Mouse (Mus musculus) hindbrain, embryonic 14.5 days (tissue): Measurements from ENCODE around the gene Fgf7. TPM values are rescaled to one million over a fixed set of nuclear protein-coding genes. Genes with fewer than 3 reads are reported as not detected.

Experiments
- ATAC-seq: fragments of 200-750 bp; cut with Nextera tagmentation; 2 replicates; pipeline ENCODE4 v1.8.0; 2017; ENCODE audit warnings: moderate number of reproducible peaks, mild to moderate bottlenecking, moderate TSS enrichment, moderate library complexity; ENCODE audit not compliant: low FRiP score
- DNase-seq: peaks from one replicate; pipeline ENCODE4 v3.0.0-alpha.2; 2015; ENCODE audit warnings: low spot score
- H3K27ac ChIP-seq: fragments of 300-500 bp; sonication (generic); 2 replicates; pipeline ENCODE4 v1.5.1; 2014; ENCODE audit warnings: mild to moderate bottlenecking, moderate library complexity
- H3K27me3 ChIP-seq: fragments of 300-500 bp; sonication (generic); 2 replicates; pipeline ENCODE4 v1.6.1; 2014; ENCODE audit warnings: mild to moderate bottlenecking, low read length, mixed read lengths; ENCODE audit not compliant: control insufficient read depth, insufficient read depth
- H3K36me3 ChIP-seq: fragments of 300-500 bp; sonication (generic); replicated peaks from 2 replicates; pipeline ENCODE4 v1.6.1; 2014; ENCODE audit not compliant: control insufficient read depth, insufficient read depth
- H3K4me1 ChIP-seq: fragments of 300-500 bp; sonication (generic); replicated peaks from 2 replicates; pipeline ENCODE4 v1.6.1; 2014; ENCODE audit warnings: antibody characterized with exemption, low read length, mixed read lengths; ENCODE audit not compliant: control insufficient read depth, insufficient read depth
- H3K4me2 ChIP-seq: fragments of 300-500 bp; sonication (generic); replicated peaks from 2 replicates; pipeline ENCODE4 v1.6.1; 2014; ENCODE audit warnings: mild to moderate bottlenecking, moderate library complexity
- H3K4me3 ChIP-seq: fragments of 300-500 bp; sonication (generic); replicated peaks from 2 replicates; pipeline ENCODE4 v1.5.1; 2014; ENCODE audit warnings: mild to moderate bottlenecking, low read length
- H3K9ac ChIP-seq: fragments of 300-500 bp; sonication (generic); 2 replicates; pipeline ENCODE4 v1.6.1; 2014
- H3K9me3 ChIP-seq: fragments of 300-500 bp; sonication (generic); 2 replicates; pipeline ENCODE4 v1.6.1; 2016; ENCODE audit warnings: low read length; ENCODE audit not compliant: control insufficient read depth
- WGBS: fragments of 180-500 bp; shearing (Covaris S2); extraction: QIAGEN DNeasy Blood & Tissue Kit; methylation state at CpG from one replicate; pipeline ENCODE4 v1.1.7; 2014; 5-methylcytosine and 5-hydroxymethylcytosine counted together
- polyA plus RNA-seq: library from polyadenylated mRNA; unstranded; fragments of >200 nt; fragmentation: Nextera tagmentation; extraction: Ambion mirVana; gene quantifications from 2 replicates; pipeline ENCODE4 v1.2.1, GENCODE M21; 2014

Fgf7 gene
- polyA plus RNA-seq, 1 experiment from 2014 or later: 0.84 TPM

DNA sequence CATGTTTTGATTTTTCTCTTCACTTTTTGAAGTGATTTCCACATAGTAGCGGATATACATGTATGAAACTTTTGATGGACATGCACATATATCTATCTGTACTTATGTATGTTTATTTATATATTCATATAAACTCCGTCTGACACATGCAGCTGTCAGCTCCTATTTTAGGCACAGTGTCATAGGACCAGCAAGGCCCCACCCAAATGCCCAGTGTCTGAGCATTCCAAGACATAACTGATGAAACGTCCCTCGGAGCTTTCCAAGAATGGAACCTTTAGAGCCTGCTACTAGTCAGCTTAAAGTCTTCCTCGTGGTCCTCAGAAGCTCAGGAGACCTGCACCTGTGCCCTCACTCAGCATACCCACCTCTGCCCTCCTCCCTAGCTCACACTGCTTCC, 19.2 kb downstream of the Fgf7 start:
- Histone ChIP-seq H3K4me2 (no peak overlapping the region), H3K4me3 (no peak overlapping the region), H3K9me3 (no peaks in the 10 kb centered on the region), H3K27ac (no peak overlapping the region), H3K27me3 (no peaks in the 10 kb centered on the region), H3K4me1 (no peaks in the 10 kb centered on the region), H3K36me3 (no peaks in the 10 kb centered on the region), H3K9ac (no peak overlapping the region)
- ATAC-seq: no peak
- 79% methylated on average over 5 of the region's 5 CpGs for WGBS
- no peak for DNase-seq

DNA sequence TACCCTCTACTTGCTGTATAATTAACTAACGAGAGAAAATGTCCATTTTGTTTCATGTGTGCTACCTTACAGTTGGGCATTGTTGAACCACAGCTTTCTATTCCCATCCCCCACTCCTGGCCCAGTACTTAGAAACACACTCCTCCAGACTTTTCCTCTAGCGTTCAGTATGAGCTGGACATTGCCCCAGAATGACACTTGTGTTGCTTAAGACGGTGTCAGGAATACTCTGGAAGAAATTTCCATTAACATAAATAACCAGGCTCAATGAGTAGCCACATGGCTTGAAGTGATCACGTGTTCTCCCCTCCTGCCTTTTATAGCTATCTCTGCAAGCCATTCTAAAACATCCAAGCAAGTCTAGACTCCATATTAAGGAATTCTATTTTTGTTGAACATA, 26.1 kb downstream of the Fgf7 start:
- Histone ChIP-seq H3K9me3 (no peaks in the 10 kb centered on the region), H3K27me3 (no peaks in the 10 kb centered on the region), H3K4me1 (no peaks in the 10 kb centered on the region), H3K4me2 (no peak overlapping the region), H3K36me3 (no peaks in the 10 kb centered on the region), H3K9ac (no peak overlapping the region), H3K4me3 (no peak overlapping the region), H3K27ac (no peak overlapping the region)
- DNase-seq (no peak), ATAC-seq (no peak)
- 62% methylated on average over 4 of the region's 4 CpGs for WGBS

DNA sequence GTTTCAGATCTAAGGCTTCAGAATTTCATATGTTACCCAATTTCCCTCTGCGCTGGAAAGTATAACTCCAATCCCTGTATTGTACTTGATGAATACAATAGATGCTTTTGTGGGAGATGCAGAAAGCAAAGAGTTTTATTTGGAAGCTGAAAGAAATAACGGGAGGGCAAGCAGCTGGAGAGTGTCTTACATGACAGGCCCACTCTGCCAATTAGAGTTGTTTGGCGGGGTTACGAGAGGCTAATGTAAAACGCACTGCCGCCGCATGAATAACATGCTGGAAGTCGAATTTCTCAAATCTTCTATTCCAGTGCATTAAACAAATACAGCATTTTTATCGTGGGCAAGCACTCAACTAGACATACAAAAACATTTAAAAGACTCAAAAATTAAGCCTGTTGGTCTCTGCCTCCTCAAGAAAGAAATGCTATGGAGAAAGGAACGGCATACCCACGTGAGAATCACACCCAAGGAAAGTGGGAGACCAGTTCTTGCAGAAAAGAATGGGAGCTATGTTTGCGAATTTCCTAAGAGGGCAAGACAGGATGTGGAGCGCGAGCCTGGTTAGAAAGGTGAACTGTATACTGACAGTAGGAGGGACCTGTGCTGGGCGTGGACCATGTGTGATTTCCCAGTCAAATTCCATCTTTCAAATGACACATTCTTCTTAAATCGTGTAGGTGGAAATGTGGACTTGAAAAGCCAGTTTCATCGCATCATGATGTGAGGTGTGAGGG, 26.7 kb downstream of the Fgf7 start:
- Histone ChIP-seq H3K4me1 (no peaks in the 10 kb centered on the region), H3K9ac (no peak overlapping the region), H3K4me3 (no peak overlapping the region), H3K36me3 (no peaks in the 10 kb centered on the region), H3K27me3 (no peaks in the 10 kb centered on the region), H3K27ac (no peak overlapping the region), H3K4me2 (no peak overlapping the region), H3K9me3 (no peaks in the 10 kb centered on the region)
- ATAC-seq (no peak), DNase-seq (no peak)
- 69% methylated on average over 17 of the region's 17 CpGs for WGBS

DNA sequence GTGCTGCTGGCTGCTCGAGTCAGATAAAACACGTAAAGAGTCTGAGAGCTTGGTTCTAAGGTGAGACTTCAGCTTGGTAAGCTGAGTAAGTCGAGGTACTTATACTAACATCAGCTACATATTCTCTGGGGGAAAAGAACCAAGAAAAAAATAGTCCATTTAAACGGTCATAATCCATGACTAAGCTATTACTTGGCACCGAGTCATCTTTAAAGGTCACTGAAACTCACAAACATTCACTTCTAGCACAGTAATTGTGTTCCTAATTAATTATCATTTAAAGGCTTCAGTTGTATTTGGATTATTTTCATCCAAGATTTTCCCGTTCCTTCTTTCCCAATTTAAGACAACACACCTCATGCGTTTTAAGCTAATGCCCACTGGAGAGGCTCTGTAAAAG, 28.4 kb downstream of the Fgf7 start:
- H3K4me3 ChIP-seq: no peak overlapping the region
- H3K9me3 ChIP-seq: no peaks in the 10 kb centered on the region
- DNase-seq: no peak
- H3K27me3 ChIP-seq: no peaks in the 10 kb centered on the region
- 88% methylated on average over 7 of the region's 7 CpGs for WGBS
- H3K4me2 ChIP-seq: no peak overlapping the region
- H3K36me3 ChIP-seq: no peaks in the 10 kb centered on the region
- no peak overlapping the region for H3K27ac ChIP-seq
- H3K9ac ChIP-seq: no peak overlapping the region
- no peaks in the 10 kb centered on the region for H3K4me1 ChIP-seq
- ATAC-seq: no peak

DNA sequence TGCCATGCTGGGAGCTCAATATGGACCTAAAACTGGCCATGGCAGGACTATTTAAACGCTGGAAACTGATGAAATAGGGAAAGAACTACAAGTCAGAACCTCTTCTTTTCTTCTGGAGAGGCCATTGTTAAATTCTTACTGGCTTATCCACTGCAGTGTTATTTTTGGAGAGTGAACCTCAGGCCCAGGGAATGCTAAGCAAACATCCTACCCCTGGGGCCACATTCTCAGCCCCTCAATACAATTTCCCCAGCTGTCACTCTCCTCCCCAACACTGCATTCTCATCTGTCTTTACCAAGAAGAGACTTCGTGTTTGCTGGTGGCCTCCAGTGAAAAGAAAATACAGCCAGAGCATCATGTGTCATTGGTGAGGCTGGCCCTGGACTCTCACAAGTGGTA, 30.4 kb downstream of the Fgf7 start:
- H3K4me1 ChIP-seq: no peaks in the 10 kb centered on the region
- DNase-seq: no peak
- 52% methylated on average over 2 of the region's 2 CpGs for WGBS
- no peak overlapping the region for H3K9ac ChIP-seq
- no peak for ATAC-seq
- no peaks in the 10 kb centered on the region for H3K36me3 ChIP-seq
- H3K9me3 ChIP-seq: no peaks in the 10 kb centered on the region
- no peak overlapping the region for H3K4me2 ChIP-seq
- no peak overlapping the region for H3K27ac ChIP-seq
- H3K4me3 ChIP-seq: no peak overlapping the region
- H3K27me3 ChIP-seq: no peaks in the 10 kb centered on the region

DNA sequence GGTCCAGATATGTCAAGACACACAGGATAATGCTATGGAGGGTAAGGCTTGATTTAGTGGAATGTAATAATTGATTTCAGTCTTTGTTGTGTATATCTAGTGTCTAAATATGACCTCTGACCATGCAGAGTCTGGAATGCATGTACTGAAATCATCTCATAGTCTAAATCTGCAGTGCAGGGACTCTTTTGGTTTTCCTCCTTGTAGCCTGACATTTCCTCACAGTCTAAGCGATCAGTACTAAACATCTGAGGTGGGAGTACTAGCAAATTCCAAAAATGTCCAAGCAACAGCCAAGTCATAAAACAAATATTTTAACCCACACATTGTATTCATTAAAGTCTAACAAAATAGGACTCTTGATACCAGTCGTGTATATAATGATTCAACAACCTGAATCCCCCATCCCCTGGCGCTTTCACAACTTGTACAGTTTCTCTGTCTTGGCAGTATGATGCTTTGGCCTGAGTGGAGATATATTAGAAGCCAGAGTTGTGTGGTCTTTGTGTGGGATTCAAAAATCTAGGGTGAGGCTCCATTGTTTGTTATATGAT, 30.9 kb downstream of the Fgf7 start:
- Histone ChIP-seq H3K4me2 (no peak overlapping the region), H3K36me3 (no peaks in the 10 kb centered on the region), H3K9me3 (no peaks in the 10 kb centered on the region), H3K27ac (no peak overlapping the region), H3K9ac (no peak overlapping the region), H3K4me1 (no peaks in the 10 kb centered on the region), H3K4me3 (no peak overlapping the region), H3K27me3 (no peaks in the 10 kb centered on the region)
- ATAC-seq: no peak
- WGBS: 90% methylated on average over 3 of the region's 3 CpGs
- no peak for DNase-seq

DNA sequence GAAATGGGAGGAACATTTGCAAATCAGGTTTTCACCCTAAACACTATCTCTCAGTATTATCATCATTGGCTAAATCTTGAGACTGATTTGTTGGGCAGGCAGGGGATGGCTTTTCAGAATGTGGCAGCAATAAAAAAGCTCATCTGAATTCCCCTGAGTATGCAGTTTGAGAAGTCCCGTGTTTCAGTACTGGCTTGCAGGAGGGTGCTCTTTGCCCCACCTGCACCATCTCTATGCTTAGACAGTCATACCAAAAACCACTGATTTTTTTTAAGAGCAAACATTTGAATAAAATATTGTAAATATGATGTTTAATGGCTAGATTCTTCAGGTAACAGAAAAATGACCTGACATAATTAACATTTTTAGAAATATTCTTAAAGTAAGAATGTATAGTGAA, 35.3 kb downstream of the Fgf7 start:
- whole genome bisulfite sequencing: 90% methylated on average over 1 of the region's 1 CpGs
- Histone ChIP-seq H3K36me3 (no peaks in the 10 kb centered on the region), H3K4me1 (no peaks in the 10 kb centered on the region), H3K9me3 (no peaks in the 10 kb centered on the region), H3K9ac (no peak overlapping the region), H3K4me3 (no peak overlapping the region), H3K4me2 (no peak overlapping the region), H3K27me3 (no peaks in the 10 kb centered on the region), H3K27ac (no peak overlapping the region)
- no peak for ATAC-seq
- DNase-seq: no peak

DNA sequence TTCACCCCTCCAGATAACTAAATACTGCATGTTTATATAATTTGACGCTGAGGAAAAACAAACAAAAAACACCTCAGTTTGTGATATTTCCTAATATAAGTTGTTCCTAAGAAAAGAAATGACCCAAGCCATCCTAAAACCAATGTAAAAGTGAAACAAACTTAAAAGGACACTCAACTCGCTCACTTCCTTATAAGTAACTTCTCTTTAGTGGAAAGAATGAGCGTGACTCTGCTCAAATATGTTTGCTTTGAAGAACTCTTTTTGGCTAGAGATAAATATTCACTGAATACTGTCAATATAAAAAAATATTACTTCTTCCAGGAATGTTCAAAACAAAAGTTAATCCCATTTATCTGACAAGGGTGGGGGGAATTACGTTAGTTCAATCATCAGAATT, 39.3 kb downstream of the Fgf7 start:
- Histone ChIP-seq H3K9ac (no peak overlapping the region), H3K27me3 (no peaks in the 10 kb centered on the region), H3K27ac (no peak overlapping the region), H3K4me2 (no peak overlapping the region), H3K36me3 (no peaks in the 10 kb centered on the region), H3K4me3 (no peak overlapping the region), H3K9me3 (no peaks in the 10 kb centered on the region), H3K4me1 (no peaks in the 10 kb centered on the region)
- ATAC-seq: no peak
- DNase-seq: no peak
- whole genome bisulfite sequencing: 92% methylated on average over 4 of the region's 4 CpGs

DNA sequence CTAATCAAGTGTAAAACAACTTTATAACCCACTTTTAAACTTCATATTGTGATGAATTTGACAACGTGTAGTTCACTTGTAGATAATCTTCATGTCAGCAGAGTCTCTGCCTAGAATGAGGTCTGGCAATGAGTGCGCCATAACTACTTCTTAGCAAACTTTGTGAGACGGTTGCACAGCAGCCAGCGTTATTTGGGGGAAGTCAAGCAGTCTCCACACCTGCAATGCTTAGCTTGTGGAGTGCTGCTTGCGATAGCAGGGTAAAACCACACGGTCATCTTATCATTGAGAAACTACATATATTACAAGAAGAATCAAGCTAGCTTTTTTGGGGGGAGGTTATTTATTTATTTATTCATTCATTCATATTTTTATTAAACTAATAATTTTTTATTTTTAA, 42.0 kb downstream of the Fgf7 start:
- Histone ChIP-seq H3K4me2 (no peak overlapping the region), H3K4me3 (no peak overlapping the region), H3K9ac (no peak overlapping the region), H3K36me3 (no peaks in the 10 kb centered on the region), H3K4me1 (no peaks in the 10 kb centered on the region), H3K27me3 (no peaks in the 10 kb centered on the region), H3K27ac (no peak overlapping the region), H3K9me3 (no peaks in the 10 kb centered on the region)
- WGBS: 95% methylated on average over 6 of the region's 6 CpGs
- no peak for ATAC-seq
- DNase-seq: no peak

DNA sequence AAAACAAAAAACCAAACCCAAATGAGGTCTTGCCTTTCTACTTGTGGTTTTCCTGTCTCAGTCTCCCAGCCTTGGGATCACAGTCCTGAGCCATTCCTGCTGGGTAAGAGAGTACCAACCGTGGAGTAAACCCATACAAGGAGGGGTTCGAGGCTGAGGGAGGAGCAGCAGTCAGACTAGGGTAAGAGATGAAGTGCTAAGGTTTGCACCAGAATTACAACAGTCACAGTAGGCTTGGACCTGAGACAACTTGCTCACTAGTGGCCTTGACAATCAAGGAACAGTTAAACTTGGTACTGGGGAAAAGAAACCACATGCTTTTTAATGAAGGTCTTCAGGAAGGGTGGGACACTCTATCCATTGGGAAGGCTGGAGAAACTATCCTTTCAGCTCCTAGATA, 44.6 kb downstream of the Fgf7 start:
- no peak for ATAC-seq

More for the DNA sequence above, 44.6 kb downstream of the Fgf7 start:
- no peaks in the 10 kb centered on the region for H3K4me1 ChIP-seq
- no peak overlapping the region for H3K4me2 ChIP-seq
- no peaks in the 10 kb centered on the region for H3K36me3 ChIP-seq
- H3K9ac ChIP-seq: no peak overlapping the region
- H3K27me3 ChIP-seq: no peaks in the 10 kb centered on the region
- H3K27ac ChIP-seq: no peak overlapping the region
- 70% methylated on average over 2 of the region's 2 CpGs for WGBS
- no peaks in the 10 kb centered on the region for H3K9me3 ChIP-seq
- H3K4me3 ChIP-seq: no peak overlapping the region
- DNase-seq: no peak
